Mouse (Mus musculus) lung, postnatal 36 days (tissue): ENCODE measurements around the gene Gm5169.
"Not testable (repeated sequence)": the region's sequence is repeated elsewhere in the genome, so short reads cannot be mapped to it uniquely, and the experiment has no call there.

ENCODE experiments used
- DNase-seq: peaks from one replicate; pipeline ENCODE4 v3.0.0; 2022; ENCODE audit warnings: mixed read lengths

Gene Gm5169

GRCm38 (mm10) chrX:25301355-25301754 lies at the start of gene Gm5169:
Gene Gm5169 (minus strand): TSS chrX:25301455.
- not testable (repeated sequence) for DNase-seq

GRCm38 (mm10) chrX:25347424-25347823 lies 46.2 kb upstream of the Gm5169 start:
- not testable (repeated sequence) for DNase-seq
